ENCODE assay signal across 14 mouse cellular contexts in genomic region chr6:88761684-88762439, GRCm38 (mm10). TPM values are rescaled to one million over a fixed set of nuclear protein-coding genes. Genes with fewer than 3 reads are reported as not detected.
DNase-seq lines count a peak whose midpoint lies in the region; ATAC-seq and TF ChIP-seq lines count a peak whose summit lies in the region.
"Had no signal": no experiment of that assay in that cellular context is flagged by ENCODE, and none has a peak within 500 bp of the region (broad histone marks: within the 10 kb centered on the region; RNA-seq: fewer than 3 reads in every experiment).

No protein-coding gene starts in this region.

- TF ChIP-seq EP300 in stomach, postnatal 0 days (optimal IDR thresholded peaks at IDR 0.05) = no peak

- peaks cover 80% of the 10 kb centered on the region for H3K4me1 ChIP-seq in heart, embryonic 15.5 days (replicated peaks)
- peaks cover 27% of the 10 kb centered on the region for H3K4me1 ChIP-seq in stomach, postnatal 0 days (replicated peaks; ENCODE audit: control insufficient read depth, insufficient read depth)

- H3K27ac ChIP-seq in heart, embryonic 15.5 days = peak overlapping the region; percentile 74; the same call in 1 of the 2 replicates
- 0 out of 2 replicates have a peak overlapping the region, but pooled peaks have one; percentile 56 for H3K27ac ChIP-seq in stomach, postnatal 0 days (replicated peaks)
- H3K27ac ChIP-seq: kidney, postnatal 0 days; lung, embryonic 15.5 days; neural tube, embryonic 15.5 days had no signal

- no peaks in the 10 kb centered on the region for H3K36me3 ChIP-seq in heart, embryonic 15.5 days
- H3K36me3 ChIP-seq in stomach, postnatal 0 days (ENCODE audit: control insufficient read depth, insufficient read depth, low read length) = no peaks in the 10 kb centered on the region; the same call in 1 of the 2 replicates
- H3K36me3 ChIP-seq: neural tube, embryonic 15.5 days had no signal

- peak overlapping the region; percentile 43; the same call in 1 of the 2 replicates for H3K4me2 ChIP-seq in heart, embryonic 15.5 days
- no peak overlapping the region for H3K4me2 ChIP-seq in stomach, postnatal 0 days (replicated peaks; ENCODE audit: low read depth)
- H3K4me2 ChIP-seq: lung, embryonic 15.5 days; neural tube, embryonic 15.5 days had no signal

- H3K9me3 ChIP-seq in heart, embryonic 15.5 days (replicated peaks) = no peaks in the 10 kb centered on the region
- H3K9me3 ChIP-seq in stomach, postnatal 0 days (ENCODE audit: control insufficient read depth, low read length) = no peaks in the 10 kb centered on the region
- H3K9me3 ChIP-seq: lung, embryonic 15.5 days; neural tube, embryonic 15.5 days had no signal

- DNase-seq in cerebellum, postnatal 10 days = peak; percentile 49
- DNase-seq in heart, postnatal 14 days = no peak
- DNase-seq in right cerebral cortex, adult 18-20 months = peak; percentile 48
- DNase-seq in right cerebral cortex, postnatal 36 days (ENCODE audit: low spot score in 2 of 2) = no peak
- DNase-seq in stomach, postnatal 0 days (ENCODE audit: low spot score) = no peak
- no peak for DNase-seq in thymus, postnatal 25 days
- DNase-seq: adrenal gland, adult 8-10 months; B cell, adult 2 months; thymus, adult 2 months had no signal

- no peak for ATAC-seq in cerebellum, adult (ENCODE audit: insufficient number of reproducible peaks, low FRiP score, low TSS enrichment)
- no peak for ATAC-seq in heart, embryonic 15.5 days (replicated peaks; ENCODE audit: insufficient number of reproducible peaks, insufficient read depth, low FRiP score, low read depth)
- no peak for ATAC-seq in stomach, postnatal 0 days (ENCODE audit: low FRiP score, low TSS enrichment)

- intact Hi-C loops in heart, postnatal 14 days (cut with DNase I) = loop anchor here (2.0 kb wide), 1 partner anchor 27 kb away; no protein-coding TSS in a partner anchor

- H3K4me3 ChIP-seq in heart, embryonic 15.5 days = no peak overlapping the region
- no peak overlapping the region for H3K4me3 ChIP-seq in stomach, postnatal 0 days (ENCODE audit: low read depth, low read length)
- H3K4me3 ChIP-seq: lung, embryonic 15.5 days; neural tube, embryonic 15.5 days had no signal

- TF ChIP-seq CTCF in stomach, postnatal 0 days (IDR thresholded peaks at IDR 0.05; ENCODE audit: low read depth) = no peak

- no peak overlapping the region for H3K9ac ChIP-seq in heart, embryonic 15.5 days
- H3K9ac ChIP-seq in stomach, postnatal 0 days (ENCODE audit: low read length) = no peak overlapping the region
- H3K9ac ChIP-seq: lung, embryonic 15.5 days; neural tube, embryonic 15.5 days had no signal

- H3K27me3 ChIP-seq in heart, embryonic 15.5 days = 0 out of 2 replicates have a peak, but pooled peaks cover 3% of the 10 kb centered on the region
- H3K27me3 ChIP-seq in stomach, postnatal 0 days (ENCODE audit: control insufficient read depth, insufficient read depth, low read length) = no peaks in the 10 kb centered on the region
- H3K27me3 ChIP-seq: lung, embryonic 15.5 days; neural tube, embryonic 15.5 days had no signal

- WGBS in heart, embryonic 15.5 days = 58% methylated on average over 17 of the region's 17 CpGs
- WGBS in stomach, postnatal 0 days = 60% methylated on average over 17 of the region's 17 CpGs

RNA-seq across cellular contexts. Expression of gene Mgll, which starts 37.6 kb away (rescaled TPM):
- polyA plus RNA-seq in heart, embryonic 15.5 days (2015; fragmentation: Nextera tagmentation; extraction: Ambion mirVana) = 35.9 and 44.4 TPM in 2 replicates
- total RNA-seq in heart, postnatal 14 days (2021) = 100 to 1,000 TPM; 173 to 177 TPM
- 117 and 127 TPM in 2 replicates for polyA plus RNA-seq in stomach, postnatal 0 days (2015; fragmentation: Nextera tagmentation; extraction: Ambion mirVana)

Comparison
In these comparisons a context has a peak if more than half of its experiments do, and no peak if none do; other contexts are left out.
1. DNase-seq: peak in cerebellum, postnatal 10 days (2 of 2) and right cerebral cortex, adult 18-20 months (single experiment); none in heart, postnatal 14 days (0 of 2), right cerebral cortex, postnatal 36 days (0 of 2), stomach, postnatal 0 days (single experiment) and thymus, postnatal 25 days (single experiment).